Mouse (Mus musculus) liver, embryonic 14.5 days (tissue): ENCODE measurements around the gene Dpep2nb.

ENCODE experiments used
- CTCF ChIP-seq: IDR thresholded peaks from 2 replicates; pipeline ENCODE4 v1.5.1; 2016; ENCODE audit warnings: antibody characterized with exemption, low read depth, control low read depth
- EP300 ChIP-seq: IDR thresholded peaks from 2 replicates; pipeline ENCODE4 v1.6.1; 2016; ENCODE audit warnings: antibody characterized with exemption, low read depth

DNA sequence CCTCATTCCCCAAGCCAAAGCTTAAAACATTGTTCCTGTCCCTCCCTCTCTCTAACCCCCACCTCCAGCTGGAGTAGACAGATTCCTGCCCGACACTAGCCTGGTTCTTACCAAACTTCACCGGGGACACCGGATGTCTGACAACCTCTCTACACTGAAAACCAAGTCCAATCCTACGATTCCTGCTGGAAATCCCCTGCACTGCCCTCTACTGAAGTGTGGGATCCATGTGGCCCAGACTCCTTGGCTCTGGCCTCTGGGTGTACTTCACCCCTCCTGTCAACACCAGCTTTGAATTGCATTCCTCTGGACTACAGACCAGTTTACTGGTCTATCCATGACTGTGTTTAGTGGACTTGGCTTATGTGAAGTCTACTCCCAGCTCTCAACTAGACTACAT is 49.2 kb downstream of the Dpep2nb start:
- TF ChIP-seq CTCF (no peak), EP300 (no peak)
